Mouse (Mus musculus) hindbrain, postnatal 0 days (tissue): Measurements from ENCODE around the gene Clic1. TPM values are rescaled to one million over a fixed set of nuclear protein-coding genes. Genes with fewer than 3 reads are reported as not detected.
"Not testable (repeated sequence)": the region's sequence is repeated elsewhere in the genome, so short reads cannot be mapped to it uniquely, and the experiment has no call there.

Experiments
- ATAC-seq: fragments of 200-750 bp; cut with Nextera tagmentation; 2 replicates; pipeline ENCODE4 v1.8.0; 2017; ENCODE audit warnings: mild to moderate bottlenecking, moderate TSS enrichment, moderate library complexity
- DNase-seq: peaks from one replicate; pipeline ENCODE4 v3.0.0-alpha.2; 2015; ENCODE audit warnings: low spot score
- H3K27ac ChIP-seq: fragments of 300-500 bp; sonication (generic); 2 replicates; pipeline ENCODE4 v1.5.1; 2014; ENCODE audit warnings: mild to moderate bottlenecking
- H3K27me3 ChIP-seq: fragments of 300-500 bp; sonication (generic); 2 replicates; pipeline ENCODE4 v1.6.1; 2014; ENCODE audit warnings: low read length, mixed read lengths; ENCODE audit not compliant: insufficient read depth
- H3K36me3 ChIP-seq: fragments of 300-500 bp; sonication (generic); 2 replicates; pipeline ENCODE4 v1.6.1; 2014; ENCODE audit warnings: low read length, mixed read lengths; ENCODE audit not compliant: insufficient read depth
- H3K4me1 ChIP-seq: fragments of 300-500 bp; sonication (generic); 2 replicates; pipeline ENCODE4 v1.6.1; 2014; ENCODE audit warnings: antibody characterized with exemption, low read length, mixed read lengths; ENCODE audit not compliant: insufficient read depth
- H3K4me2 ChIP-seq: fragments of 300-500 bp; sonication (generic); 2 replicates; pipeline ENCODE4 v1.6.1; 2014; ENCODE audit warnings: low read depth, mild to moderate bottlenecking, low read length, moderate library complexity, mixed read lengths
- H3K4me3 ChIP-seq: fragments of 300-500 bp; sonication (generic); 2 replicates; pipeline ENCODE4 v1.5.1; 2014; ENCODE audit warnings: low read length
- H3K9ac ChIP-seq: fragments of 300-500 bp; sonication (generic); replicated peaks from 2 replicates; pipeline ENCODE4 v1.6.1; 2014; ENCODE audit warnings: mild to moderate bottlenecking, low read length, moderate library complexity, mixed read lengths
- H3K9me3 ChIP-seq: fragments of 300-500 bp; sonication (generic); 2 replicates; pipeline ENCODE4 v1.6.1; 2016; ENCODE audit warnings: low read length, mixed read lengths
- CTCF ChIP-seq: IDR thresholded peaks from 2 replicates; pipeline ENCODE4 v1.5.1; 2016; ENCODE audit warnings: antibody characterized with exemption, control low read depth, low read depth
- WGBS: fragments of 180-500 bp; shearing (Covaris S2); extraction: QIAGEN DNeasy Blood & Tissue Kit; methylation state at CpG from one replicate; pipeline ENCODE4 v1.1.7; 2014; 5-methylcytosine and 5-hydroxymethylcytosine counted together
- polyA plus RNA-seq: library from polyadenylated mRNA; unstranded; fragments of >200 nt; fragmentation: Nextera tagmentation; extraction: Ambion mirVana; gene quantifications from 2 replicates; pipeline ENCODE4 v1.2.1, GENCODE M21; 2015
- total RNA-seq: library from RNA; depleted of rRNA; stranded (reverse); fragments of >200 nt; gene quantifications from 2 replicates; pipeline ENCODE4 v1.2.3, GENCODE M21; 2014

The Clic1 gene
- total and polyA plus RNA-seq, 2 experiments from 2014 or later = 59.5 to 81.9 TPM

GRCm38 (mm10) chr17:35031880-35032279 is 17.9 kb upstream of the Clic1 start:
- no peak for DNase-seq
- Histone ChIP-seq H3K4me1 (no peaks in the 10 kb centered on the region; the same call in 1 of the 2 replicates), H3K9ac (no peak overlapping the region), H3K4me3 (no peak overlapping the region), H3K27ac (no peak overlapping the region), H3K27me3 (no peaks in the 10 kb centered on the region), H3K9me3 (no peaks in the 10 kb centered on the region), H3K36me3 (no peaks in the 10 kb centered on the region), H3K4me2 (no peak overlapping the region)
- WGBS = 92% methylated on average over 7 of the region's 7 CpGs
- TF ChIP-seq CTCF = no peak
- ATAC-seq = no peak

GRCm38 (mm10) chr17:35032323-35032870 is 17.4 kb upstream of the Clic1 start:
- no peak overlapping the region for H3K4me2 ChIP-seq
- no peaks in the 10 kb centered on the region for H3K9me3 ChIP-seq
- no peaks in the 10 kb centered on the region for H3K36me3 ChIP-seq
- H3K4me3 ChIP-seq = no peak overlapping the region
- H3K27ac ChIP-seq = no peak overlapping the region
- peak; percentile 7; the same call in 1 of the 2 replicates for TF ChIP-seq CTCF
- 75% methylated on average over 8 of the region's 8 CpGs for WGBS
- H3K9ac ChIP-seq = no peak overlapping the region
- ATAC-seq = no peak
- H3K4me1 ChIP-seq = no peaks in the 10 kb centered on the region
- DNase-seq = no peak
- H3K27me3 ChIP-seq = no peaks in the 10 kb centered on the region

- WGBS = 63% methylated on average over 1 of the region's 1 CpGs
- H3K4me3 ChIP-seq = not testable (repeated sequence)
Measured at GRCm38 (mm10) chr17:35033703-35034102, 16.1 kb upstream of the Clic1 start.

GRCm38 (mm10) chr17:35034896-35035295 is 14.9 kb upstream of the Clic1 start:
- no peak overlapping the region for H3K4me2 ChIP-seq
- no peak overlapping the region for H3K27ac ChIP-seq
- no peak for TF ChIP-seq CTCF
- no peaks in the 10 kb centered on the region for H3K9me3 ChIP-seq
- DNase-seq (no peak), ATAC-seq (no peak)
- 79% methylated on average over 6 of the region's 6 CpGs for WGBS
- H3K27me3 ChIP-seq = no peaks in the 10 kb centered on the region
- no peaks in the 10 kb centered on the region for H3K36me3 ChIP-seq
- H3K9ac ChIP-seq = no peak overlapping the region
- no peaks in the 10 kb centered on the region for H3K4me1 ChIP-seq
- no peak overlapping the region for H3K4me3 ChIP-seq

More at GRCm38 (mm10) chr17:35033703-35034102, 16.1 kb upstream of the Clic1 start:
- not testable (repeated sequence) for H3K27ac ChIP-seq, H3K9ac ChIP-seq, ATAC-seq, H3K36me3 ChIP-seq, DNase-seq, H3K4me1 ChIP-seq, H3K27me3 ChIP-seq, H3K9me3 ChIP-seq, H3K4me2 ChIP-seq

GRCm38 (mm10) chr17:35039121-35039873 is 10.5 kb upstream of the Clic1 start:
- WGBS = 85% methylated on average over 11 of the region's 11 CpGs
- TF ChIP-seq CTCF = no peak
- Histone ChIP-seq H3K27ac (no peak overlapping the region), H3K27me3 (no peaks in the 10 kb centered on the region), H3K4me2 (no peak overlapping the region), H3K4me1 (no peaks in the 10 kb centered on the region), H3K9ac (no peak overlapping the region), H3K36me3 (no peaks in the 10 kb centered on the region), H3K4me3 (no peak overlapping the region), H3K9me3 (no peaks in the 10 kb centered on the region)
- DNase-seq (no peak), ATAC-seq (no peak)

GRCm38 (mm10) chr17:35043794-35044193 is 6.0 kb upstream of the Clic1 start:
- no peaks in the 10 kb centered on the region for H3K4me1 ChIP-seq
- WGBS = 88% methylated on average over 4 of the region's 4 CpGs
- no peaks in the 10 kb centered on the region for H3K9me3 ChIP-seq
- no peak overlapping the region for H3K4me3 ChIP-seq
- H3K9ac ChIP-seq = no peak overlapping the region
- no peak for TF ChIP-seq CTCF
- H3K4me2 ChIP-seq = no peak overlapping the region
- no peak for ATAC-seq
- DNase-seq = no peak
- no peaks in the 10 kb centered on the region for H3K36me3 ChIP-seq
- H3K27ac ChIP-seq = no peak overlapping the region
- no peaks in the 10 kb centered on the region for H3K27me3 ChIP-seq
